Mouse (Mus musculus): ENCODE measurements around the gene Cpa1.

GRCm38 (mm10) chr6:30674714-30675280 is 35.8 kb downstream of the Cpa1 start:
- no peak for TF ChIP-seq ZNF384 (IDR thresholded peaks at IDR 0.05; ENCODE audit: low read depth, low read length)
- no peak for TF ChIP-seq MAFK (IDR thresholded peaks at IDR 0.05; ENCODE audit: insufficient read depth, low read depth, low read length)
- no peak for TF ChIP-seq CHD2 (IDR thresholded peaks at IDR 0.05; ENCODE audit: low read depth, low read length)
- TF ChIP-seq HCFC1 (IDR thresholded peaks at IDR 0.05; ENCODE audit: borderline replicate concordance, insufficient read depth, low read length), result no peak

Data from ES-E14 (cell line).